Mouse (Mus musculus): ENCODE measurements around the gene Paqr5.

DNA sequence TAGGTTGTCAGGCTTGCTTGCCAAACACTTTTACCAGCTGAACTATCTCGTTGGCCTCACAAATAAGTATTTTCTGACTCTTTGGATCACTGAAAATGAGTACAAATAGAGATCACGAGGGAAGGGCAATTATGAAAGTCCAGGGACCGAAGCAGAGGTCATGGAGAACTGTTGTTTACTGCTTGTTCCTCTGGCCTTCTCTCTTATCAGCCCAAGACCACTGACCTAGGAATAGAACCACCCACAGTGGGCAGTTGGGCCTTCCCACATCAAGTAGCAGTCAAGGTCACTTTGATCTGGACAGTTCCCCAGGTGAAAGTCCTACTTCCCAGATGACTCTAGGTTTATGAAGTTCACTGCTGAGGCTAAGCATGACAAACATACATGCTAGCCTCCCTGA lies 15.5 kb upstream of the Paqr5 start:
- TF ChIP-seq CTCF (IDR thresholded peaks at IDR 0.05; ENCODE audit: borderline replicate concordance, extremely low read depth, insufficient read depth, insufficient read length) = no peak
- TF ChIP-seq POLR2A (IDR thresholded peaks at IDR 0.05; ENCODE audit: borderline replicate concordance, extremely low read depth, insufficient read depth, insufficient read length, poor library complexity, severe bottlenecking) = no peak
